Mouse (Mus musculus) c-Kit-positive CD71-positive TER-119-positive erythroid progenitor cells, embryonic 14.5 days (primary cell): ENCODE measurements at regions not wholly inside any gene's neighbourhood (a gene's known extent, or its start where the extent isn't known, plus 50 kb on each side); places are given as distances from the start of the nearest gene placed in this dataset.

ENCODE experiments used
- DNase-seq: peaks from one replicate; pipeline ENCODE4 v3.0.0-alpha.2; 2013; ENCODE audit warnings: low spot score

- DNase-seq, result no peak
Observed at GRCm38 (mm10) chr9:30175376-30175775, 212.4 kb upstream of the Ntm start.

GRCm38 (mm10) chr9:30183409-30183808 is 220.5 kb upstream of the Ntm start:
- DNase-seq, result no peak

GRCm38 (mm10) chr9:30184996-30185763 is 222.2 kb upstream of the Ntm start:
- DNase-seq, result no peak

- DNase-seq, result no peak
Observed at GRCm38 (mm10) chr9:30186261-30186660, 223.3 kb upstream of the Ntm start.

GRCm38 (mm10) chr9:30190078-30190477 is 227.1 kb upstream of the Ntm start:
- no peak for DNase-seq

GRCm38 (mm10) chr9:30191119-30191518 is 228.2 kb upstream of the Ntm start:
- no peak for DNase-seq

- no peak for DNase-seq
Observed at GRCm38 (mm10) chr9:30191902-30192301, 229.0 kb upstream of the Ntm start.

- DNase-seq, result no peak
Observed at GRCm38 (mm10) chr9:30194866-30195265, 231.9 kb upstream of the Ntm start.

- DNase-seq, result no peak
Observed at GRCm38 (mm10) chr9:30202411-30202810, 224.5 kb upstream of the Snx19 start.

- no peak for DNase-seq
Observed at GRCm38 (mm10) chr9:30207631-30208030, 219.3 kb upstream of the Snx19 start.

GRCm38 (mm10) chr9:30209806-30210205 is 217.1 kb upstream of the Snx19 start:
- no peak for DNase-seq

GRCm38 (mm10) chr9:30212471-30213075 is 214.3 kb upstream of the Snx19 start:
- no peak for DNase-seq

GRCm38 (mm10) chr9:30234501-30235163 is 192.3 kb upstream of the Snx19 start:
- no peak for DNase-seq

GRCm38 (mm10) chr9:30235791-30236190 is 191.1 kb upstream of the Snx19 start:
- no peak for DNase-seq

GRCm38 (mm10) chr9:30242107-30242506 is 184.8 kb upstream of the Snx19 start:
- no peak for DNase-seq

- DNase-seq, result peak; percentile 5
Observed at GRCm38 (mm10) chr9:30264533-30265168, 162.3 kb upstream of the Snx19 start.

GRCm38 (mm10) chr9:30271081-30271480 is 155.8 kb upstream of the Snx19 start:
- DNase-seq, result no peak

GRCm38 (mm10) chr9:30273836-30274235 is 153.1 kb upstream of the Snx19 start:
- no peak for DNase-seq

- no peak for DNase-seq
Observed at GRCm38 (mm10) chr9:30278231-30278630, 148.7 kb upstream of the Snx19 start.

GRCm38 (mm10) chr9:30283080-30283770 is 143.7 kb upstream of the Snx19 start:
- no peak for DNase-seq

- no peak for DNase-seq
Observed at GRCm38 (mm10) chr9:30283771-30284148, 143.1 kb upstream of the Snx19 start.
